Mouse (Mus musculus) hindbrain, embryonic 13.5 days (tissue): ENCODE data around the gene Rph3al. TPM values are rescaled to one million over a fixed set of nuclear protein-coding genes. Genes with fewer than 3 reads are reported as not detected.
A peak's percentile ranks its signal among the peaks of the same experiment; 100 is the strongest.

Source experiments
- ATAC-seq: fragments of 200-750 bp; cut with Nextera tagmentation; 2 replicates; pipeline ENCODE4 v1.8.0; 2017; ENCODE audit warnings: moderate TSS enrichment; ENCODE audit not compliant: low FRiP score
- H3K27ac ChIP-seq: fragments of 300-500 bp; sonication (generic); 2 replicates; pipeline ENCODE4 v1.5.1; 2015; ENCODE audit warnings: inconsistent platforms, mild to moderate bottlenecking, moderate library complexity
- H3K27me3 ChIP-seq: fragments of 300-500 bp; sonication (generic); 2 replicates; pipeline ENCODE4 v1.6.1; 2015; ENCODE audit warnings: mild to moderate bottlenecking, inconsistent platforms
- H3K36me3 ChIP-seq: fragments of 300-500 bp; sonication (generic); 2 replicates; pipeline ENCODE4 v1.6.1; 2015; ENCODE audit warnings: mild to moderate bottlenecking, inconsistent platforms
- H3K4me1 ChIP-seq: fragments of 300-500 bp; sonication (generic); replicated peaks from 2 replicates; pipeline ENCODE4 v1.6.1; 2015; ENCODE audit warnings: inconsistent platforms
- H3K4me2 ChIP-seq: fragments of 300-500 bp; sonication (generic); 2 replicates; pipeline ENCODE4 v1.6.1; 2015; ENCODE audit warnings: inconsistent platforms, mild to moderate bottlenecking, moderate library complexity
- H3K4me3 ChIP-seq: fragments of 300-500 bp; sonication (generic); 2 replicates; pipeline ENCODE4 v1.5.1; 2015; ENCODE audit warnings: mild to moderate bottlenecking, inconsistent platforms
- H3K9ac ChIP-seq: fragments of 300-500 bp; sonication (generic); 2 replicates; pipeline ENCODE4 v1.6.1; 2015; ENCODE audit warnings: mild to moderate bottlenecking, inconsistent platforms
- H3K9me3 ChIP-seq: fragments of 300-500 bp; sonication (generic); 2 replicates; pipeline ENCODE4 v1.6.1; 2016; ENCODE audit warnings: inconsistent platforms
- WGBS: fragments of 180-500 bp; shearing (Covaris S2); methylation state at CpG from one replicate; pipeline ENCODE4 v1.1.7; 2015; 5-methylcytosine and 5-hydroxymethylcytosine counted together
- polyA plus RNA-seq: library from polyadenylated mRNA; unstranded; fragments of >200 nt; fragmentation: Nextera tagmentation; extraction: Ambion mirVana; gene quantifications from 2 replicates; pipeline ENCODE4 v1.2.1, GENCODE M21; 2015

Rph3al gene
- polyA plus RNA-seq, 1 experiment from 2014 or later: 2.5 TPM

GRCm38 (mm10) chr11:75870386-75870785 is 67.8 kb downstream of the Rph3al start:
- Histone ChIP-seq H3K36me3 (no peaks in the 10 kb centered on the region), H3K27ac (peak overlapping the region; percentile 58), H3K4me3 (no peak overlapping the region), H3K4me1 (peaks cover 33% of the 10 kb centered on the region), H3K9ac (peak overlapping the region; percentile 3; the same call in 1 of the 2 replicates), H3K4me2 (no peak overlapping the region), H3K9me3 (no peaks in the 10 kb centered on the region), H3K27me3 (no peaks in the 10 kb centered on the region)
- WGBS: 66% methylated on average over 5 of the region's 5 CpGs
- ATAC-seq: no peak; the same call in 1 of the 2 replicates

- no peak overlapping the region for H3K4me2 ChIP-seq
- H3K4me1 ChIP-seq: peaks cover 38% of the 10 kb centered on the region
- no peaks in the 10 kb centered on the region for H3K36me3 ChIP-seq
- peak overlapping the region; percentile 58 for H3K27ac ChIP-seq
- no peaks in the 10 kb centered on the region for H3K27me3 ChIP-seq
- 31% methylated on average over 5 of the region's 5 CpGs for WGBS
- H3K9ac ChIP-seq: peak overlapping the region; percentile 3; the same call in 1 of the 2 replicates
- no peaks in the 10 kb centered on the region for H3K9me3 ChIP-seq
- ATAC-seq: peak; percentile 60; the same call in 1 of the 2 replicates
- H3K4me3 ChIP-seq: no peak overlapping the region
Measured at GRCm38 (mm10) chr11:75869898-75870297, 68.3 kb downstream of the Rph3al start.

- no peak for ATAC-seq
- Histone ChIP-seq H3K27me3 (no peaks in the 10 kb centered on the region), H3K9me3 (no peaks in the 10 kb centered on the region), H3K4me3 (no peak overlapping the region), H3K27ac (no peak overlapping the region), H3K36me3 (no peaks in the 10 kb centered on the region), H3K4me1 (peaks cover 56% of the 10 kb centered on the region), H3K9ac (no peak overlapping the region), H3K4me2 (no peak overlapping the region)
- 65% methylated on average over 4 of the region's 4 CpGs for WGBS
Measured at GRCm38 (mm10) chr11:75866861-75867260, 71.4 kb downstream of the Rph3al start.

GRCm38 (mm10) chr11:75865859-75866258 is 72.4 kb downstream of the Rph3al start:
- no peak for ATAC-seq
- peak overlapping the region; percentile 42; the same call in 1 of the 2 replicates for H3K27ac ChIP-seq
- H3K4me3 ChIP-seq: no peak overlapping the region
- WGBS: 30% methylated on average over 9 of the region's 9 CpGs
- no peak overlapping the region for H3K9ac ChIP-seq
- no peak overlapping the region for H3K4me2 ChIP-seq
- no peaks in the 10 kb centered on the region for H3K9me3 ChIP-seq
- H3K27me3 ChIP-seq: no peaks in the 10 kb centered on the region
- peaks cover 61% of the 10 kb centered on the region for H3K4me1 ChIP-seq
- H3K36me3 ChIP-seq: no peaks in the 10 kb centered on the region

GRCm38 (mm10) chr11:75865253-75865619 is 73.0 kb downstream of the Rph3al start:
- Histone ChIP-seq H3K9me3 (no peaks in the 10 kb centered on the region), H3K4me2 (no peak overlapping the region), H3K9ac (0 out of 2 replicates have a peak overlapping the region, but pooled peaks have one; percentile 10), H3K4me3 (no peak overlapping the region), H3K36me3 (no peaks in the 10 kb centered on the region), H3K27me3 (no peaks in the 10 kb centered on the region), H3K4me1 (peaks cover 56% of the 10 kb centered on the region), H3K27ac (0 out of 2 replicates have a peak overlapping the region, but pooled peaks have one; percentile 20)
- WGBS: 39% methylated on average over 7 of the region's 7 CpGs
- no peak for ATAC-seq

- H3K4me2 ChIP-seq: no peak overlapping the region
- H3K9ac ChIP-seq: 0 out of 2 replicates have a peak overlapping the region, but pooled peaks have one; percentile 10
- H3K4me1 ChIP-seq: peaks cover 54% of the 10 kb centered on the region
- no peaks in the 10 kb centered on the region for H3K27me3 ChIP-seq
- no peak overlapping the region for H3K4me3 ChIP-seq
- WGBS: 26% methylated on average over 4 of the region's 4 CpGs
- no peaks in the 10 kb centered on the region for H3K9me3 ChIP-seq
- 0 out of 2 replicates have a peak overlapping the region, but pooled peaks have one; percentile 20 for H3K27ac ChIP-seq
- no peak for ATAC-seq
- H3K36me3 ChIP-seq: no peaks in the 10 kb centered on the region
Measured at GRCm38 (mm10) chr11:75864529-75865252, 73.5 kb downstream of the Rph3al start.

- Histone ChIP-seq H3K9me3 (no peaks in the 10 kb centered on the region), H3K27me3 (no peaks in the 10 kb centered on the region), H3K36me3 (no peaks in the 10 kb centered on the region), H3K4me3 (no peak overlapping the region), H3K27ac (no peak overlapping the region), H3K9ac (no peak overlapping the region), H3K4me1 (peaks cover 63% of the 10 kb centered on the region), H3K4me2 (no peak overlapping the region)
- WGBS: 80% methylated on average over 4 of the region's 4 CpGs
- no peak for ATAC-seq
Measured at GRCm38 (mm10) chr11:75862466-75862865, 75.8 kb downstream of the Rph3al start.

GRCm38 (mm10) chr11:75861653-75862052 is 76.6 kb downstream of the Rph3al start:
- H3K4me1 ChIP-seq: peaks cover 59% of the 10 kb centered on the region
- H3K4me2 ChIP-seq: no peak overlapping the region
- no peaks in the 10 kb centered on the region for H3K27me3 ChIP-seq
- no peak for ATAC-seq
- no peaks in the 10 kb centered on the region for H3K9me3 ChIP-seq
- H3K36me3 ChIP-seq: no peaks in the 10 kb centered on the region
- H3K4me3 ChIP-seq: no peak overlapping the region
- no peak overlapping the region for H3K9ac ChIP-seq
- 0 out of 2 replicates have a peak overlapping the region, but pooled peaks have one; percentile 15 for H3K27ac ChIP-seq
- WGBS: 68% methylated on average over 4 of the region's 4 CpGs

GRCm38 (mm10) chr11:75861213-75861612 is 77.0 kb downstream of the Rph3al start:
- H3K9ac ChIP-seq: no peak overlapping the region
- peaks cover 56% of the 10 kb centered on the region for H3K4me1 ChIP-seq
- H3K4me3 ChIP-seq: no peak overlapping the region
- H3K4me2 ChIP-seq: no peak overlapping the region
- H3K9me3 ChIP-seq: no peaks in the 10 kb centered on the region
- H3K27me3 ChIP-seq: no peaks in the 10 kb centered on the region
- H3K27ac ChIP-seq: 0 out of 2 replicates have a peak overlapping the region, but pooled peaks have one; percentile 15
- 54% methylated on average over 14 of the region's 14 CpGs for WGBS
- no peak for ATAC-seq
- H3K36me3 ChIP-seq: no peaks in the 10 kb centered on the region

- H3K4me1 ChIP-seq: peaks cover 39% of the 10 kb centered on the region
- ATAC-seq: no peak
- H3K36me3 ChIP-seq: no peaks in the 10 kb centered on the region
- no peaks in the 10 kb centered on the region for H3K27me3 ChIP-seq
- 53% methylated on average over 8 of the region's 8 CpGs for WGBS
- no peak overlapping the region for H3K4me2 ChIP-seq
- H3K9me3 ChIP-seq: no peaks in the 10 kb centered on the region
- peak overlapping the region; percentile 71 for H3K27ac ChIP-seq
- no peak overlapping the region for H3K4me3 ChIP-seq
- H3K9ac ChIP-seq: no peak overlapping the region
Measured at GRCm38 (mm10) chr11:75859460-75859859, 78.8 kb downstream of the Rph3al start.

GRCm38 (mm10) chr11:75858975-75859374 is 79.3 kb downstream of the Rph3al start:
- WGBS: 32% methylated on average over 2 of the region's 2 CpGs

GRCm38 (mm10) chr11:75857781-75858180 is 80.4 kb downstream of the Rph3al start:
- ATAC-seq: no peak
- WGBS: 88% methylated on average over 3 of the region's 3 CpGs
- peaks cover 49% of the 10 kb centered on the region for H3K4me1 ChIP-seq
- no peak overlapping the region for H3K27ac ChIP-seq
- no peaks in the 10 kb centered on the region for H3K27me3 ChIP-seq
- H3K36me3 ChIP-seq: no peaks in the 10 kb centered on the region
- no peaks in the 10 kb centered on the region for H3K9me3 ChIP-seq
- H3K9ac ChIP-seq: no peak overlapping the region
- no peak overlapping the region for H3K4me2 ChIP-seq
- H3K4me3 ChIP-seq: no peak overlapping the region

More at GRCm38 (mm10) chr11:75858975-75859374, 79.3 kb downstream of the Rph3al start:
- peak; percentile 73 for ATAC-seq
- Histone ChIP-seq H3K4me3 (no peak overlapping the region), H3K9ac (no peak overlapping the region), H3K27ac (peak overlapping the region; percentile 71), H3K4me1 (peaks cover 37% of the 10 kb centered on the region), H3K36me3 (no peaks in the 10 kb centered on the region), H3K27me3 (no peaks in the 10 kb centered on the region), H3K4me2 (no peak overlapping the region), H3K9me3 (no peaks in the 10 kb centered on the region)

- H3K4me2 ChIP-seq: no peak overlapping the region
- WGBS: 83% methylated on average over 7 of the region's 7 CpGs
- H3K27me3 ChIP-seq: no peaks in the 10 kb centered on the region
- peaks cover 38% of the 10 kb centered on the region for H3K4me1 ChIP-seq
- H3K36me3 ChIP-seq: no peaks in the 10 kb centered on the region
- no peak overlapping the region for H3K4me3 ChIP-seq
- no peak overlapping the region for H3K27ac ChIP-seq
- H3K9me3 ChIP-seq: no peaks in the 10 kb centered on the region
- no peak overlapping the region for H3K9ac ChIP-seq
- no peak for ATAC-seq
Measured at GRCm38 (mm10) chr11:75854327-75854726, 83.9 kb downstream of the Rph3al start.
